ENCODE assay signal across 15 mouse cellular contexts in the genomic region with DNA sequence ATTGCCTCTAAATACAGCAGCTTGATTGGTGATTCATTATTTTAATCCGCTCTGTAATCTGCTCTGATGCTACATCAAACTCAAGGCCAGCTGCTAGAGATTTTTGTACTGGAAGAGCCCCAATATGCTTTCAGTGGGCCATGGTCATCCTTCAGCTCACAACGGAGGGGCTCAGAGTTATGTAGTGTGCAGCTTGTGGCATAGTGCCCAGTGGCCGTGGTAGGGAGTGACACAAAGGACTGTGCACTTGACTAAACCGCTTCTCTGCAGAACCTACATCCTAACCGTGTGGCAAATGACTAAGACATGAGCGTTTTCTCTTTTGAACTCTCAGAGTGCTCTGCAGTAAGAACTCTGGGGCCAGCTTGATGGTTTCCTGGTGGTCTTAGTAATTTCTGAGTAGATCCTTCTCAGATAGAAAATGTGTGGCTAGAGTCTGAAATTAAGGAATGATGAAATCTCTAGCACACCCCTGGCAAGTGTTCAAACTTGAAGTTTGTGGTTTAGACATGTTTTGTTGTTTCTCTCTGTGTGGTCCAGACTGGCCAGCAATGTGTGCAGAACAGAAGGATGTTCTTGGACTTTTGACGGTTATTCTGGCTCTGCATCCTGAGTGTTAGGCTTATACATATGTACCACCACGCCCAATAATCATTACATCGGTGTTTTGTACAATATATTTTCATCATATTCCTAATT.
DNase-seq lines count a peak whose midpoint lies in the region; ATAC-seq lines count a peak whose summit lies in the region.
"Had no signal": no experiment of that assay in that cellular context is flagged by ENCODE, and none has a peak within 500 bp of the region (broad histone marks: within the 10 kb centered on the region; RNA-seq: fewer than 3 reads in every experiment).

No protein-coding gene starts in this region.

- WGBS in liver, embryonic 11.5 days = 90% methylated on average over 9 of the region's 9 CpGs

- no peaks in the 10 kb centered on the region for H3K4me1 ChIP-seq in liver, embryonic 11.5 days (replicated peaks; ENCODE audit: control insufficient read depth, insufficient read depth, low read length)
- H3K4me1 ChIP-seq: hindbrain, embryonic 15.5 days; kidney, embryonic 15.5 days; neural tube, embryonic 13.5 days had no signal

- no peak overlapping the region for H3K27ac ChIP-seq in liver, embryonic 11.5 days (ENCODE audit: low read depth, low read length)
- H3K27ac ChIP-seq: hindbrain, embryonic 15.5 days; kidney, embryonic 15.5 days; macrophage; neural tube, embryonic 13.5 days had no signal

- DNase-seq in cerebellum, postnatal 10 days = peak; percentile 53 to 65
- DNase-seq in cerebellum, postnatal 36 days = no peak
- peak; percentile 31 for DNase-seq in kidney, postnatal 10 days
- DNase-seq in kidney, postnatal 14 days = no peak
- peak; percentile 46 for DNase-seq in testis, postnatal 10 days (ENCODE audit: low spot score)
- no peak for DNase-seq in testis, postnatal 14 days (ENCODE audit: low spot score)
- DNase-seq in liver, embryonic 11.5 days (ENCODE audit: low spot score) = no peak
- DNase-seq in yolk sac, embryonic 10.5 days (ENCODE audit: low spot score) = no peak
- DNase-seq: layer of hippocampus, adult 9-11 months; thymus, adult 2 months had no signal

- H3K27me3 ChIP-seq in liver, embryonic 11.5 days (replicated peaks; ENCODE audit: control insufficient read depth, insufficient read depth, low read length) = no peaks in the 10 kb centered on the region
- H3K27me3 ChIP-seq: hindbrain, embryonic 15.5 days; kidney, embryonic 15.5 days; neural tube, embryonic 13.5 days had no signal

- no peak for ATAC-seq in liver, embryonic 11.5 days (replicated peaks; ENCODE audit: low FRiP score)
- ATAC-seq: midbrain, embryonic 16.5 days had no signal

- peaks cover 9% of the 10 kb centered on the region for H3K36me3 ChIP-seq in liver, embryonic 11.5 days (ENCODE audit: control insufficient read depth, insufficient read depth, low read length)
- H3K36me3 ChIP-seq: neural tube, embryonic 13.5 days had no signal

- H3K4me3 ChIP-seq in liver, embryonic 11.5 days (ENCODE audit: low read depth, low read length) = no peak overlapping the region
- H3K4me3 ChIP-seq: hindbrain, embryonic 15.5 days; kidney, embryonic 15.5 days; neural tube, embryonic 13.5 days had no signal

- H3K9ac ChIP-seq in liver, embryonic 11.5 days (ENCODE audit: low read depth, low read length) = no peak overlapping the region
- H3K9ac ChIP-seq: hindbrain, embryonic 15.5 days; kidney, embryonic 15.5 days; neural tube, embryonic 13.5 days had no signal

- H3K4me2 ChIP-seq in liver, embryonic 11.5 days = no peak overlapping the region
- H3K4me2 ChIP-seq: hindbrain, embryonic 15.5 days; kidney, embryonic 15.5 days; neural tube, embryonic 13.5 days had no signal

- H3K9me3 ChIP-seq in liver, embryonic 11.5 days (ENCODE audit: control insufficient read depth, low read length) = no peaks in the 10 kb centered on the region
- H3K9me3 ChIP-seq: hindbrain, embryonic 15.5 days; kidney, embryonic 15.5 days; neural tube, embryonic 13.5 days had no signal

Comparison
In these comparisons a context has a peak if more than half of its experiments do, and no peak if none do; other contexts are left out.
1. DNase-seq: peak in cerebellum, postnatal 10 days (2 of 2), kidney, postnatal 10 days (single experiment) and testis, postnatal 10 days (single experiment); none in cerebellum, postnatal 36 days (0 of 2), kidney, postnatal 14 days (single experiment), testis, postnatal 14 days (single experiment), liver, embryonic 11.5 days (single experiment) and yolk sac, embryonic 10.5 days (single experiment).